Mouse (Mus musculus): ENCODE measurements around the gene Nbdy. TPM values are rescaled to one million over a fixed set of nuclear protein-coding genes. Genes with fewer than 3 reads are reported as not detected.

Gene Nbdy
- polyA plus RNA-seq (2012; rRNA removed) = 5.3 and 5.6 TPM in 2 replicates

DNA sequence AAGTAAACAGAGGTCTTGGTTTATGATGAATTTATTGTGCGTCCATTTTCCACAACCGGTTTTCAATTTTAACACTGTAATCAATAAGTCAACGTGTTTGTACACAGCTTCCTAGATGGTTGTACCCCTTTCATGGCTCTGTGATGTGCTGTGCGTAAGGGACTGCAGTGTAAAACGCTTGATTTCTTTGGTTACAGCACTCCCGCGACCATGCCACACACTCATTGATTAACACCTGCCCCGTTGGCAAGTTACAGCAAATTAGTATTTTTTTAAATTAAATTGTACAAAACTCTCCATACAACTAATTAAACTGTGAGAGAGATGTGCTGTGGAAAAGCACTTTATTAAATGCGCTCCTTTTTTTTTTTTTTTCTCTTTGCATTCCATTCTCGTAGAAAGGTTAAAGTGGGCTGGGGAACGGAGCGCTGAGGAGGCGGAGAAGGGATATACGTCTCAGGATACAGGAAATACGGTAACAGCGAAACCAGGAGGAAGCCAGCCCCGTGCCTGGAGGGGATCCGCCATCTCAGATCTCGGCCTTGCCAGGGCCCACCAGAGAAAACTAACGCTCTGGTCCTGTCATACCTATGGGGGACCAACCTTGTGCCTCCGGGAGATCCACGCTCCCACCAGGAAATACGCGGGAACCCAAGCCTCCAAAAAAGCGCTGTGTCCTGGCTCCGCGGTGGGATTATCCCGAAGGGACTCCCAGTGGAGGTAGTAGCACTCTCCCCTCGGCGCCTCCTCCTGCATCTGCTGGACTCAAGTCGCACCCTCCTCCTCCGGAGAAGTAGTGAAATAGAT, at the start of gene Nbdy:
TSS of gene Nbdy (plus strand) at position 481 of the 807 bp plus-strand sequence.
- H3K4me3 ChIP-seq (ENCODE audit: low read depth, low read length) = peak within 1 kb of the TSS; percentile 100
- WGBS = 7% methylated on average over 32 of the region's 32 CpGs
- H3K36me3 ChIP-seq (ENCODE audit: control insufficient read depth, insufficient read depth, low read length) = no peaks in the 10 kb centered on the region
- H3K27me3 ChIP-seq (ENCODE audit: control insufficient read depth, insufficient read depth, low read length) = no peaks in the 10 kb centered on the region
- H3K4me1 ChIP-seq (ENCODE audit: control insufficient read depth, insufficient read depth, insufficient read length, low read length) = no peaks in the 10 kb centered on the region
- peak within 1 kb of the TSS; percentile 65 for H3K27ac ChIP-seq (ENCODE audit: insufficient read depth, low read depth, low read length)
- TF ChIP-seq CTCF (IDR thresholded peaks at IDR 0.05; ENCODE audit: extremely low read depth, insufficient read length, insufficient replicate concordance, low read depth, low read length) (no peak), POLR2A (IDR thresholded peaks at IDR 0.05; ENCODE audit: low read depth, low read length) (0 out of 2 replicates have a peak, but pooled peaks have one; percentile 11)

DNA sequence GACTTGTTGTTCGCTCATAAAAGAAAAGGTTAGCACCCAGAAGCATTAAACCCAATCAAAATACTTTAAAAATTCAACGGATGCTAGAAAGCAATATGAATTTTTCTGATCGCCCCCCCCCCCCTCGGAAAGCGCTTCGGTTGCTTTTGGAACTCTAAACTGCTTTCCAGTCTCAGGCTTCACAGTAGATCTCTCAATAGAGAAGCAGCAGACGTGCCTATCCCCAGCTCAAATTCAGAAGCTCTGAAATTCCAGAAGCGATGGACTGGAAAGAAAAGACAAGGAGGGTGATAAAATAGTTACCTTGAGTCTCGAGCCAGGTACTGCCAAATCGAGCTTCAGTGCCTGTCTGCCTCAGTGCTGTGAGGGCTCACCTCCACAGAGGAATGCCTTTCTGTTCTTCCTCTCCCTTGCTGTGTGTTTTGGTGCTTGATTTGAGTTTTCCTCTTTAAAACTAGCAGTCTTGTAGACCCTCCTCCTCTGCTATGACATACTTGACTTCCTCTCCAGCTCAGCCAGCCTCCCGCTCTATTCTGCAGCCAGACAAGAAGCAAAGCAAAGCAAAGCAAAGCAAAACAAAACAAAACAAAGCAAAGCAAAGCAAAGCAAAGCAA, 27.5 kb upstream of the Nbdy start, which contains the start of gene Kctd12b:
TSS of gene Kctd12b (minus strand) at position 610 of the 614 bp plus-strand sequence.
- Histone ChIP-seq H3K4me3 (ENCODE audit: low read depth, low read length) (peak within 1 kb of the TSS; percentile 48), H3K36me3 (ENCODE audit: control insufficient read depth, insufficient read depth, low read length) (no peaks in the 10 kb centered on the region), H3K4me1 (ENCODE audit: control insufficient read depth, insufficient read depth, insufficient read length, low read length) (no peaks in the 10 kb centered on the region), H3K27ac (ENCODE audit: insufficient read depth, low read depth, low read length) (peak within 1 kb of the TSS; percentile 5; the same call in 1 of the 2 replicates), H3K27me3 (ENCODE audit: control insufficient read depth, insufficient read depth, low read length) (no peaks in the 10 kb centered on the region)
- WGBS = 16% methylated on average over 11 of the region's 11 CpGs
- TF ChIP-seq CTCF (IDR thresholded peaks at IDR 0.05; ENCODE audit: extremely low read depth, insufficient read length, insufficient replicate concordance, low read depth, low read length) (no peak), POLR2A (IDR thresholded peaks at IDR 0.05; ENCODE audit: low read depth, low read length) (no peak)

DNA sequence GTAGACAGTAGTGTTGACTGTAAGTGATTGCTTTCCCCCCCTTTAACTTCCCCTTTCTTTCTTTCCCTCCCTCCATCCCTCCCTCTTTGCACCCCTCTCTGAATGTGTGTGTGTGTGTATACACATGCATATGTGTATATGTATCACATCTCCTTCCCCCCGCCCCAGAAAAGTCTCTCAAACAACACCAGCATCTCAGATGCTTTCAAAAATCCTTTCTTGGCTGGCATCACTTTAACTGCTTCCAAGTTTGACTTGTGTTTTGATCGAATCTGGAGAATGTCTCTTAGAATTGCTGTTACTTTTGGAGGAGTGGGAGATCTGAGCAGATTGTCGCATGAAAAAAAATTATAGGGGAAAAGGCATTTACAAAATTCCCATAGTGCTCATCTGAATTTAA, 22.9 kb upstream of the Nbdy start:
- Histone ChIP-seq H3K4me1 (ENCODE audit: control insufficient read depth, insufficient read depth, insufficient read length, low read length) (no peaks in the 10 kb centered on the region), H3K27ac (ENCODE audit: insufficient read depth, low read depth, low read length) (no peak overlapping the region), H3K27me3 (ENCODE audit: control insufficient read depth, insufficient read depth, low read length) (no peaks in the 10 kb centered on the region), H3K36me3 (ENCODE audit: control insufficient read depth, insufficient read depth, low read length) (no peaks in the 10 kb centered on the region), H3K4me3 (ENCODE audit: low read depth, low read length) (no peak overlapping the region)
- WGBS = 76% methylated on average over 3 of the region's 3 CpGs
- TF ChIP-seq CTCF (IDR thresholded peaks at IDR 0.05; ENCODE audit: extremely low read depth, insufficient read length, insufficient replicate concordance, low read depth, low read length) (no peak), POLR2A (IDR thresholded peaks at IDR 0.05; ENCODE audit: low read depth, low read length) (no peak)

DNA sequence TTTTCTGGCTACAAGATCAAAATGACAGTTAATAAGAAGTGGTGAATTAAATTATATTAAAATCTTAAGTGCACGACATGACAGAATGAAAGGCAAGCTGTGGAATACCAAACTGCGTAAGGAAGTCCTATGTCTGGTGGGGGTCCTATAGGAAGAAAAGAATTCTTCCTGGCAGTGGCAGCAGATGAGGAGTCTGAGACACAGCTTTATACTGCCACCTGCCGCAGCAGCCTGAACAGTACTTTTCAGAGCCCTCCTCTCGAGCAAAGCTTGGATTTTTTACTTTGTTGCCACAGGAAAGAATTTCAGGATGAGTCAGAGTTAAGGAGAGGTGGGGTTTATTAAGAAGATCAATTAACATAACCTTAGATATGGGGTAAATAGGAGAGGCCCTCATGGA, 15.7 kb upstream of the Nbdy start:
- Histone ChIP-seq H3K27me3 (ENCODE audit: control insufficient read depth, insufficient read depth, low read length) (no peaks in the 10 kb centered on the region), H3K4me1 (ENCODE audit: control insufficient read depth, insufficient read depth, insufficient read length, low read length) (no peaks in the 10 kb centered on the region), H3K36me3 (ENCODE audit: control insufficient read depth, insufficient read depth, low read length) (no peaks in the 10 kb centered on the region), H3K27ac (ENCODE audit: insufficient read depth, low read depth, low read length) (no peak overlapping the region), H3K4me3 (ENCODE audit: low read depth, low read length) (no peak overlapping the region)
- WGBS = 32% methylated on average over 4 of the region's 4 CpGs
- no peak for TF ChIP-seq POLR2A (IDR thresholded peaks at IDR 0.05; ENCODE audit: low read depth, low read length)
- TF ChIP-seq CTCF (IDR thresholded peaks at IDR 0.05; ENCODE audit: extremely low read depth, insufficient read length, insufficient replicate concordance, low read depth, low read length) = no peak

- H3K36me3 ChIP-seq (ENCODE audit: control insufficient read depth, insufficient read depth, low read length) = no peaks in the 10 kb centered on the region
- H3K27ac ChIP-seq (ENCODE audit: insufficient read depth, low read depth, low read length) = no peak overlapping the region
- no peaks in the 10 kb centered on the region for H3K4me1 ChIP-seq (ENCODE audit: control insufficient read depth, insufficient read depth, insufficient read length, low read length)
- H3K4me3 ChIP-seq (ENCODE audit: low read depth, low read length) = no peak overlapping the region
- 69% methylated on average over 2 of the region's 2 CpGs for WGBS
- no peaks in the 10 kb centered on the region for H3K27me3 ChIP-seq (ENCODE audit: control insufficient read depth, insufficient read depth, low read length)
- TF ChIP-seq POLR2A (IDR thresholded peaks at IDR 0.05; ENCODE audit: low read depth, low read length) (no peak), CTCF (IDR thresholded peaks at IDR 0.05; ENCODE audit: extremely low read depth, insufficient read length, insufficient replicate concordance, low read depth, low read length) (no peak)
These were observed 6.7 kb upstream of the Nbdy start for GRCm38 (mm10) chrX:153716716-153717115.

GRCm38 (mm10) chrX:153719602-153720001, 3.8 kb upstream of the Nbdy start:
- Histone ChIP-seq H3K4me1 (ENCODE audit: control insufficient read depth, insufficient read depth, insufficient read length, low read length) (no peaks in the 10 kb centered on the region), H3K27ac (ENCODE audit: insufficient read depth, low read depth, low read length) (no peak overlapping the region), H3K27me3 (ENCODE audit: control insufficient read depth, insufficient read depth, low read length) (no peaks in the 10 kb centered on the region), H3K4me3 (ENCODE audit: low read depth, low read length) (no peak overlapping the region), H3K36me3 (ENCODE audit: control insufficient read depth, insufficient read depth, low read length) (no peaks in the 10 kb centered on the region)
- TF ChIP-seq POLR2A (IDR thresholded peaks at IDR 0.05; ENCODE audit: low read depth, low read length) (no peak), CTCF (IDR thresholded peaks at IDR 0.05; ENCODE audit: extremely low read depth, insufficient read length, insufficient replicate concordance, low read depth, low read length) (no peak)
- WGBS = 39% methylated on average over 4 of the region's 4 CpGs

GRCm38 (mm10) chrX:153724400-153724799, 1.0 kb downstream of the Nbdy start:
- TF ChIP-seq CTCF (IDR thresholded peaks at IDR 0.05; ENCODE audit: extremely low read depth, insufficient read length, insufficient replicate concordance, low read depth, low read length) = no peak
- no peak for TF ChIP-seq POLR2A (IDR thresholded peaks at IDR 0.05; ENCODE audit: low read depth, low read length)
- H3K27ac ChIP-seq (ENCODE audit: insufficient read depth, low read depth, low read length) = no peak overlapping the region
- no peaks in the 10 kb centered on the region for H3K27me3 ChIP-seq (ENCODE audit: control insufficient read depth, insufficient read depth, low read length)
- no peaks in the 10 kb centered on the region for H3K36me3 ChIP-seq (ENCODE audit: control insufficient read depth, insufficient read depth, low read length)
- WGBS = 51% methylated on average over 3 of the region's 3 CpGs
- H3K4me3 ChIP-seq (ENCODE audit: low read depth, low read length) = no peak overlapping the region
- no peaks in the 10 kb centered on the region for H3K4me1 ChIP-seq (ENCODE audit: control insufficient read depth, insufficient read depth, insufficient read length, low read length)

All from small intestine, adult 2 months (tissue).